Mouse (Mus musculus) T-helper 1 cell (primary cell): ENCODE measurements around the gene Podnl1.

Source experiments
- in situ Hi-C: fragments of 300-600 bp; cut with MboI, MseI; formaldehyde crosslinking; loops from one replicate; pipeline ENCODE4 v1.15.1; 2025; ENCODE audit warnings: high pct_unique_total_duplicates

Podnl1 gene

DNA sequence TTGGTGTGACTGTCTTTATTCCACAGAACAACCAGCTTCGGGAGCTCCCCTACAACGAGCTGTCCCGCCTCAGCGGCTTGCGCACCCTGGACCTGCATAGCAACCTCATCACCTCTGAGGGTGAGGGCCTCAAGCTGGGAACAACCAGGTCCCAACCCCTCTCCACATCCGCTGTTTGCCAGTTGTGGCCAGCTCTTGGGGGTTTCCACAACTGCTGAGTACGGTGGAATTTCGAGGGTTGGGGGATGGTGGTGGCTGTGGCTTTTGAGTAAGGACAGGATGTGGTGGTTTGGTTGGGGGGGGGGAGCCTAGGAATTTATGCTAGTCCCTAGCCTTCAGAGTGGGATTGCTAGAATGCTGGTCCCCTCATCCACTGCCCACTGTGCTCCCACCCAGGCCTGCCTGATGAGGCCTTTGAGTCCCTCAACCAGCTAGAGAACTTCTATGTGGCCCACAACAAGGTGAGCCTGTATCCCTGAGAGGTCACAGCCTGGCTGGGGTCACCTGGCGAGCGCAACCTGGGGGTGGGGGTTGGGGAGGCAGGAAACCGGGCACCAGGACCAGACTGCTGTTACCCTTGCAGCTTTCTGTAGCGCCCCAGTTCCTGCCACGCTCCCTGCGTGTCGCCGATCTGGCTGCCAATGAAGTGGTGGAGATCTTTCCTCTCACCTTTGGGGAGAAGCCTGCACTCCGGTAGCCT lies 1.6 kb downstream of the Podnl1 start:
- in situ Hi-C loops: no loop called here

DNA sequence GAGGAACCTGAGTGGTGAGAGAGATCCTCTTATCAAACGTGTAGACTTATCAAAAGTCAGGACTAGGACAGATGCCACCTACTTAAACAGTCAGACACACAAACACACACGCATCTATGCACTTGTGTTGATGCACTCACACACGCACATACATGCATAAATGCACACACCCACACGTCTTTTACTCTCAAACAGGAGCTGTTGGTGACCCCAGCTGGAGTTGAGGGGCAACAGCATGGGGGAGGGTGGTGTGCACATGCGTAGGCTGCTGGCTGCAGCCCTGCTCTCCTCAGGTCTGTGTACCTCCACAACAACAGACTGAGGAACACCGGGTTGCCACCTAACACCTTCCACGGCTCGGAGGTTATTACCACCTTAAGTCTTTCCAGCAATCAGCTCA lies 2.5 kb downstream of the Podnl1 start:
- in situ Hi-C loops: no loop called here

DNA sequence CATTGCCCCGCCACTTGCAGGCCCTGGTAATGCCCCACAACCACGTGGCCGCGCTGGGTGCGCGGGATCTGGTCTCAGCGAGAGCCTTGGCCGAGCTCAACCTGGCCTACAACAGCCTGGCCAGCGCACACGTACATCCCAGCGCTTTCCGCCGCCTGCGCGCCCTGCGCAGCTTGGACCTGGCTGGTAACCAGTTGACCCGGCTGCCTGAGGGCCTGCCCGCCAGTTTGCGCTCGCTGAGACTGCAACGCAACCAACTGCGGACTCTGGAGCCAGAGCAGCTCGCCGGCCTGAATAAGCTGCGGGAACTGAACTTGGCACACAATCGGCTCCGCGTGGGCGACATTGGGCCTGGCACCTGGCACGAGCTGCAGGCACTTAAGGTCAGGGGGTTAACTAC lies 5.0 kb downstream of the Podnl1 start:
- in situ Hi-C loops: no loop called here

DNA sequence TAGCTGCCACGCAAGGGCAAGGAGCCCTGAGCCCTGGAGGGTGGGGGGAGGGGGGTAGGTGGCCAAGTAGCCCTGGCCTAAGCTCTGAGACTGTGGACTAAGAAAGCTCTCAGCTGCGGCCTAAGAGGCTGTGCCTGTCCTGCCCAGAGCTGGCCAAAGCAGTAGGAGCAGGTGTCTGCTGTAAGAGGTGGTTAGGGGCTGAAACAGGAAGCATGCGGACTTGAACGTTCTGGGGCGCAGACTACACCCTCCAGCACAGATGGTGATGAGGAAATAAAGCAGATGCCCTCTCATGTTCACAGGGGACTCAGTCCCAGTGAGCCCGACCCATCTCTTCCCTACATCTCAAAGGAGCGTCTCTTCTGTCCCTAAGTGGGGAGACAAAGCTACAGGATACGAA lies 6.4 kb downstream of the Podnl1 start:
- in situ Hi-C loops: no loop called here

- in situ Hi-C loops: no loop called here
These were observed 12.1 kb downstream of the Podnl1 start for GRCm38 (mm10) chr8:84137848-84138247.

DNA sequence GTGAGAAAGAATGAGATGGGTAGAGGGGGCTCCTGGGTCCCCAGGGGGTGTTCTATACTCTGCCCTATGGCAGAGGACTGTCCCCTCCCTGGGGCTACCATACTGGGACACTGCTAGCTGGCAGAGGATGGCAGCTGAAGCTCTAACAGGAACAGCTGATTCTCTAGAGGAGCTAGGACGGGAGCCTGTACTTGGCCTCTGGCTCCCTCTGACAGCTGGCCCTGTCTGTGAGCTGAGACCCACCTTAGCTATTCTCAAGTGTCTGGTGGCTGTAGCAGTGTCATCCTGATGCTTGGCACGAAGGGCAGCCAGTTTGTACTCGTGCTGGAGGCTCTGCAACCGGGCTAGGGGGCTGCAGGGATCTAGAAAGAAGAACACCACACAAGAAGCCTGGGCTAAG lies 15.0 kb downstream of the Podnl1 start:
- in situ Hi-C loops: no loop called here

DNA sequence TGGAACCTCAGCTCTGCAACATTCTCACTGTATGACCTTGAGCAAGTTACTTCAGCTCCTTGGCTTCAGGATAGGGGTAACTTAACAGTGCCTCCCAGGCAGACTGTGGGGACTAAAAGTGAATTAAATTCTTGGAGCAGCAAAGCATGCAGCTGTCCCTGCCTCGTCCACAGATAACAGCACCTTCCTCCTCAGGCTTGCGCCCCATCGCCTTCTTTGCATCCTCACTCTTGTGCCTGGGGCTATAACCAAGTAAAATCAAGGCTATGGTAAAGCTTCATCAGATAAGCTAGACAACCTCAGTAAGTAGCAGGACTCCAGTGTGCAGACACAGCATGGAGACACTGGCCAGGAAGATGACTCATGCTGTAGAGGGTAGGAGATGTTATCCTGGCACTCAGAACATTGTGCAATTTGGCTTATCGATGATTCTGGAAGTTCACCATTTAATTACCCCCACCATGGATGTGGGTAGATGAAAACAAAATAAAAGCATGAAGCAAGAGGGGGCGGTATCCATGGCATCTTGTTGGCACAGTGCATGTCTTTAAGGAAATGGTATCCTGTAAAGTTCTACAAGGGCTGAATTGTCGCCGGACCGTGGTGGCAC lies 19.0 kb downstream of the Podnl1 start:
- in situ Hi-C loops: no loop called here

DNA sequence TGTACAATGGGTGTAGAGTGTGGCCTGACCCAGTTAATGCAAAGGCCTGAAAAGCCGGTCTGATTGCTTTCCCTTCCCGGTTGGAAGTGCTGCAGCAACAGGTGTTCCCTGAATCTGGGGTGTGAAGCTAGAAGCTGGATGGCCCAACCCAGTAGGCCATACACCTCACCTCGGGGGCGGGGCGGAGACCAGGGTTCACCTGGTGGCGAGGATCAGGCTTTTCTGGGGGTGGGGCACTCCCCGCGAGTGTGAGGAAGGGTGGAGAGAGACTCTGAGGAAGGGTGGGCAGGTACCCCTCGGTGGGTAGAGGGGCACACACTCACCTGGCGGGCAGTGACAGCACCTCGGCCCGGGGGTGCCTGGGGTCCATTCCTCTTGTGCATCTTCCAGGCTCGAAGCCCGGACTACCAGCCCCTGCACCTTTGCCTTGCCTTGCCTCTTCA lies 21.6 kb downstream of the Podnl1 start:
- in situ Hi-C loops: no loop called here

GRCm38 (mm10) chr8:84147769-84148530 lies 22.2 kb downstream of the Podnl1 start, which contains the start of the genes Cc2d1a and 4930432K21Rik:
Cc2d1a (minus strand) TSS chr8:84147936.
4930432K21Rik (plus strand) TSS chr8:84148025.
- in situ Hi-C loops: no loop called here

GRCm38 (mm10) chr8:84148531-84148850 lies 22.7 kb downstream of the Podnl1 start:
- in situ Hi-C loops: no loop called here

GRCm38 (mm10) chr8:84149181-84149580 lies 23.4 kb downstream of the Podnl1 start:
- in situ Hi-C loops: no loop called here

- in situ Hi-C loops: no loop called here
These were observed 31.8 kb downstream of the Podnl1 start for GRCm38 (mm10) chr8:84157620-84158019.

DNA sequence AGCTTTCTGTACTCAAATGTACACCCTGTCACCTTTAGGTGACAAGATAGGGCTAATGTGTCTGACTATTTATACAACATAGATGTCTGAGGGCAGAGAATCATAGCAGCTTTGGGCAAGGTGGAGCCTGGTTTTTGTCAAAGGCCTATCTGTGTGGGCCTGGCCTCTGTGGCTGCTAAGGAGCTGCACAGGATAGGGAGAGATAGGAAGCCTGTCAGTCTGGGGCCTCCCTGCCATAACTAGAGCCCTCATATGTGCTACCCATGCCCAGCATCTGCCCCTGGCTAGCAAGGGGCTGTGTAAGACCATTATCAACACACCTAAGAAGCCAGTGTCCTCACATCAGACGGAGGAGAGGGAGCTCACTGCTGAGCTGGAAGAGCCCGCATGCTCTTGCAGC lies 41.9 kb downstream of the Podnl1 start:
- in situ Hi-C loops: no loop called here

GRCm38 (mm10) chr8:84170096-84170495 lies 44.3 kb downstream of the Podnl1 start:
- in situ Hi-C loops: no loop called here

GRCm38 (mm10) chr8:84173861-84174260 lies 48.1 kb downstream of the Podnl1 start:
- in situ Hi-C loops: no loop called here

GRCm38 (mm10) chr8:84176560-84176959 lies 50.8 kb downstream of the Podnl1 start:
- in situ Hi-C loops: no loop called here

DNA sequence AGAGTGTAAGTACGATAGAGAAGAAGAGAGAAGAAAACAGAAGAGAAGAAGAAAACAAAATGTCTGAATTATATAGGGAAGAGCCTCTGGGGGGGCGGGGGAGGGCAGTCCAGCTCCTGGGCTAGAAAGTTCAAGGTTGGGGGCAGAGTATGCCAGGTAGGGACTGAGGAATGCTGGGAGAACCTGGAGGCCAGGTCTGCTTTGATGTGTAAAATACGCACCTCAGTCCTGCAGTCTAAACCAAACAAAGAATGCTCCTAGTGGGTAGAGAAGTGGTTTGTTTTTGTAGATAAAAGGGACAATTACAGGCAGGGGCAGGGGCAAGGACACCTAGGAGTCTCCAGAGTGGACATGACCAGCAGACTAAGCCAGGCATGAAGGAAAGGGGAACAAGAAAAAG lies 51.6 kb downstream of the Podnl1 start:
- in situ Hi-C loops: no loop called here

DNA sequence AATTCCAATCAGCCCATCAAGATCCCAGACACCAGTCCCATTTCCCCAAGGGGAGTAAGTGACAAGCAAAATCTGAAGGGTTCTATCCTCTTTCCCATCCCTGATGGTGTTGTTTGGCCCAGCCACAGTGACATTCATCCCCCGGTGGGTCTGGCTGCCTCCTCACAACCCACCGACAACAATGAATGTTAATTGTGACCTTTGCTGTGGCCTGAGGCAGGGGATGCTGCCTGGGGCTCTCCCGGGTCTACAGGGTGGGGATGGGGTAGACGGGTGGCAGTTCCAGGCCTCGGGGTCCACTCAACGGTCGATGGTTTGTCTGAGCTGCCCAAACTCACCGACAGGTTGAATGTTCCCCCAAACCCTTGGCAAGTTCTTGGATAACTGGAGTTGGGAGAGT lies 52.8 kb downstream of the Podnl1 start:
- in situ Hi-C loops: no loop called here

DNA sequence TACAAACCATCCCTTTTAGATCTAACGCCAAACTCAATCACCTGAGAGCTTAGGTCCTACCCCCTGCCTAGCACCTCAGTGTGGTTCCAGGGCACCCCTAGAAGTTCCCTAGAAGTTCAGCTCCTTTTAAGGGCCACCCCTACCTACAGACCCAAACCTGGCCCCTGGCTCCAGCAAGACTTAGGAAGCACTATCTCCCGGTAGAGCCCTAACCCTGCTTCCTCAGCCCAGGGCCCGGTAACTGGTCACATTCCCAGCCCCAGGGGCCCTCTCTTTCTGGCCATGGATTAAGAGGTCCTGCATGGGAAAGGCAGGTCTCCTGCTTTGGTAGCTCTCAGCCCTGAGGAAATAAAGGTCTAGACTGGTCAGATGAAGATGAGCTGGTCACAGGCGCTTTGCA lies 54.2 kb downstream of the Podnl1 start:
- in situ Hi-C loops: no loop called here

- in situ Hi-C loops: no loop called here
These were observed 54.9 kb downstream of the Podnl1 start for GRCm38 (mm10) chr8:84180530-84181190.
